Mouse (Mus musculus) mesoderm, embryonic 11.5 days (tissue): ENCODE results near the gene Slamf8.

ENCODE experiments used
- DNase-seq: peaks from one replicate; pipeline ENCODE4 v3.0.0-alpha.2; 2012; ENCODE audit warnings: low read depth, low spot score

Gene Slamf8

DNA sequence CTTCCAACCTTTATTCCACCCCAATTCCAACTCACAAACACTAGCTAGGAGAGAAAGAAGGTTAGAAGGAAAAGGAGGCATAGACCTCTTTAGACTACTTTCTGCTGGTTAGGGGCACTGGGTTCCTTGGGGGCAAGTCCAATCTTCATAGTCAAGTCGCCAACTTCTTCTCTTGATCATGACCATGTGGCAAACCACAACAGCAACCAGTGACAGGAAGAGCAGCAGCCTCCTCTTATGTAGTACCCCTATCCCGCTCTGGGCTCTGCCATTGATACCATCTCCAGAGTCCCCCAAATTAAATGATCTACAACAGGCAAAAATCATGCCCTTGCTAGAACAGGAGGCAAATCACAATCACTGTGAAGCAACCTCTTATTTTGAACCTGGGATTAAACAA, 3.6 kb upstream of the Slamf8 start:
- no peak for DNase-seq

- DNase-seq: no peak
Measured at GRCm38 (mm10) chr1:172593321-172593720, 3.0 kb upstream of the Slamf8 start.

DNA sequence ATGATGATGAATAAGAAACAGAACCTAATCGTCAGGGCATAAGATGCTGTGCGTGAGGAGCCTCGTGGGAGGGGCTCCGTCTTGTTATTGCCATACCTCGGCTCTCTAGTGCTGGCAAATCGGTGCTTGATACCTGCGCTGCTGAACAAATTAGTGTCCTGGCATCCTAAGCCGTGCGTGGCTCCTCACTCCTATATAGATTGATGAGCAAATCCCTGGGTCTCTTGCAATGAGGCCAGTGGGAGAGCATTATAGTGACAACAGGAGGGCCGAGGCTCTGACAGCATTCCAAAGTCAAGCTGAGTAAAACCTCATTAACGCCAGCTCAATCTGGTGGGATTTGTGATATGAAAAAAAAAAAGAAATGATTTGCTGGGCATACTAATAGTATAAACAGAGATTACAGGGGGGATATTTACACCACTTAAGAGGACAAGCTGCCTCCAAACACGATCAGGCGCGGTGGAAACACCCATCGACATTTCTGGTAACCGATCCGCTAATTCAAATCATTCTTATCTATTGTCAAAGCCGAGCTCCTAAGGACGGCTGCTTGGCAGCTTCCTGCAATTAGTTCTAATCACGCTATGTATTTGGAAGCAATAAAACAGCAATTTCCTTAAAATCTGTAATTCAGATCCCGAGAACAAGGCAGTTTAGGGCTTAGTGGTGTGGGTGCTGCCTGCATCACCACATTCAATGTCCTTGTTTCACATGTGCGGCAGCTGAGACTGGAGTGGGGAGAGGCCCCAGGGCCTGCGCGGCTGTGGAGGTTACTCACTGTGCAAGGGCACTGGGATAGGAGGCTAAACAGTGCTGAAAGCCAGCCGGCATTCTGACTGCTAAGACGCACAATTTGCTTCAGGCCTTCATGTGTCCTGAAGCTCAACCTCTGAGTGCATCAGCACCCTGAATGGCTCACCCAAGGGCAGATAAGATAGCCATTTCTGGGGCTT, 4.5 kb downstream of the Slamf8 start:
- no peak for DNase-seq

DNA sequence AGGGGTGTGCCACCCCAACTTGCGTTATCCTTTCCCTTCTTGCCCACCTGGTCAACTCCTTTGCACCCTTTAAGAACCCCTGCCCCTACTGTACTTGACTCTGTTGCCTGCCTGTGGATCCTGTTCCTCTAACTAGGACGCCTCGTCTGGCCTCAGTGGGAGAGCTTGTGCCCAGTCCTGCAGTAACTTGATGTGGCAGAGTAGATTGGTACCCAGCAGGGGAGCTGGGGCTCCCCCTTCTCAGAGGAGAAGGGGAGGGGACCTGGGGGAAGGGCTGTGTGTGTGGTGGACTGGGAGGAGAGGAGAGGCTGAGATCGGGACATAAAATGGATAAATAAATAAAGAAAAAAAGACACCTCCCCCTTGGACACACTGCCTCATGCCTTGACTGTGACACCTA, 5.3 kb downstream of the Slamf8 start:
- no peak for DNase-seq

DNA sequence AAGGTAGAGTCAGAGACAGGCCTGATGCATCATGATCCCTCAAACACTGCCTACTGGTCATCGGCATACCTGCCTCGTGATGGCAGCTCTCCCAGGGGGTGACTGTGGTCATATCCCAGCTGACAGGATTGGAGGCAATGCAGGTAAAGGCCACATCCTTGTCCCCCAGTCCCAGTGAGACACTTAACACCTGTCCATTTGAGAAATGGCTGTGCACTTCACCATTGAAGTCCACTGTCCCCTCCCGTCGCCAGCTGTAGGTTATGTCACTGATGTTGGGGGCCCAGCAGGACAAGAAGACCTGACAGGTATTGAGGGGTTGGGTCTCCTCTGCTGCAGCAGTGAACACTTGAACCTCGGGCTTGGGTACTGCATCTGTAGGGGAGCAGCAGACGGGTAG, 6.1 kb downstream of the Slamf8 start:
- DNase-seq: no peak

- DNase-seq: no peak
Measured at GRCm38 (mm10) chr1:172582436-172582835, 7.9 kb downstream of the Slamf8 start.

DNA sequence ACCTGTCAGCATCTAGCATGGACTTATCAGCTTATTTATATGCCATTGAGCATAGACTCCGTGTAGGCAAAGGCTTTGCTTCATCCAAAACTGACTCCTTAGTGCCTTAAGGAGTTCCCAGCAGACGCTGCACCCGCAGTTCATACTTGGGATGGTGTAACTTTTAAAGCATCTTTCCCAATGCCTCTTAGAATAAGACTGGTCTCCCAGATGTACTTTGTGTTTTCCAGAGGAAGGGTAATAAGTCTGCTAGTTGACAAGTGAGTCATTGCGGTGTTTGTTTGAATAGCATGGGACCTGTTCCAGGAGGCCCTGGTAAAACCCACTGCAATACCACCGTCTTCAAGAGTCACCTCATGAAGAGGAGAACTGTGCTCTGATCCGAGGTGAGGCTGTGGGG, 10.3 kb downstream of the Slamf8 start:
- no peak for DNase-seq

DNA sequence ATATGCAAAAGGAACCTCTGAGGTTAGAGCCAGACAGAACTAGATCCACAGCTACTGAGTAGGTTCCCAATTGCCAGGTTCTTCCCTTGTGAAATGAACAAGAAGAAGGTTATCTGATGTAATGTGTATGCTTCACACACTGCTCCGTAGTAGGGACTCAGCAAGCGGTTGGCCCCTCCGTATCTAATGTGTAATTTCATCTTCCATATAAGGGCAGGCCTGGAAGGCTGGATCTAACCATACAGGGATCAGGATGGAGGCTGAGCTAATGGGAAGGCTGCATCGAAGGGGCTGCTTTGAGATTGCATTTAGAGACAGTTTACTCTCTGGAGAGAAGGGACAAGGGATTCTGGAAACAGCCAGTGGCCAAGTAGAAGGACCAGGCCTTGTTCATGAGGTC, 22.6 kb downstream of the Slamf8 start:
- DNase-seq: no peak

GRCm38 (mm10) chr1:172566131-172566530, 24.2 kb downstream of the Slamf8 start:
- no peak for DNase-seq

- DNase-seq: no peak
Measured at GRCm38 (mm10) chr1:172563465-172563828, 26.9 kb downstream of the Slamf8 start.

DNA sequence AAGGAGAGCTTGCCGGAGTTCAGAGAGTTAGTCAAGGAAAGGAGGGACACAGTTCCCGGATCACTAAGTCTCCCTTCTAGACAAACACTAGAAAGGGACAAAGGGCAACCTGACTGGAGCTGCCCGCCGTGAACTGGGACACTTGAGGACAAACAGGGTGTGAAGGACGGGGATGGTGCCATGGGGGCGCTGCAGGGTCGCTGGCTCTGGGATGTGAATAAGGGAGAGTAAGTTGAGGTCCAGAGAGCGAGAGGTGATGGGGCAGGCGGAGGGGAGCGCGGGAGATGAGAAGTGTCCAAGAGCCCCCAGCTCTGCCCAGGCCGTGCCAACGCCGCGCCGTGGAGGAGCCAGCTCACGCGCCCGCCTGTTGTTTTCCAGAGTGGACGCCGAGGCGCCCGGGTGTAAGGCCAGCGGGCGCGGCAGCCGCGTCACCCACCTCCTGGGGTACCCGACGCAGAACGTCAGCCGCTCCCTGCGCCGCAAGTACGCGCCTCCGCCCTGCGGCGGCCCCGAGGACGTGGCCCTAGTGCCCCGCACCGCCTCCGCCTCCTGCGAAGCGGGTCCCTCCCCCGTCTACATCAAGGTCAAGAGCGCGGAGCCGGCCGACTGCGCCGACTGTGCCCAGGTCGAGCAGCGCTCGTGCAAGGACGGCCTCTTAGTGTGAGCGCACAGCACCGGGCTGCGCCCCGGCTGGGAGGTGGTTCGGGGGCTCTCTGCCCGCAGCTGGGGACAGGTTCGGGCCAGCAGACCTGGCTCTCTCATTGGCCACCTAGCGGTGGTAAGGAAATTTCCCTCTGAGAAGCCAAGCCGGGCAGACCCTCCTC, 27.5 kb downstream of the Slamf8 start:
- DNase-seq: peak; percentile 87

DNA sequence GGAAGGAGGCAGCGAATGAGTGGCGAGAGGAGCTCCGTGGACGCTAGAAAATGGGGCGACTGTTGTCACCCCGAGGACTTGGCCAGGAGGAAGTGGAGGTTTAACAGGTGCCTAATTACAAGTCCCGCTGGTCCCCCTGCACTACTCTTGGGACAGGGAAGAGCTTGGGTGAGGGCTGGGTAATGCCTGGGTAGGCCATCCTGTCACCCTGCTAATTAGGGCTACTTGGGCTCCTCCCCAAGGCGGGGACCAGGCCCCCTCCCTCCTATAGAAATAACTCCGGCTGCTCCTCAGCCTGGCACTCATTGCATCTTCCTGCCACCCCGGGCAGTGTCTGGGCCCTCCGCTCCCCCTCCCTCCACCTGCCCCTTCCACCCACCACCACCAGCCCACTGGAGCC, 34.7 kb downstream of the Slamf8 start, which contains the start of gene Vsig8:
Gene Vsig8 (plus strand): TSS at position 301 of the 400 bp plus-strand sequence.
- no peak for DNase-seq

DNA sequence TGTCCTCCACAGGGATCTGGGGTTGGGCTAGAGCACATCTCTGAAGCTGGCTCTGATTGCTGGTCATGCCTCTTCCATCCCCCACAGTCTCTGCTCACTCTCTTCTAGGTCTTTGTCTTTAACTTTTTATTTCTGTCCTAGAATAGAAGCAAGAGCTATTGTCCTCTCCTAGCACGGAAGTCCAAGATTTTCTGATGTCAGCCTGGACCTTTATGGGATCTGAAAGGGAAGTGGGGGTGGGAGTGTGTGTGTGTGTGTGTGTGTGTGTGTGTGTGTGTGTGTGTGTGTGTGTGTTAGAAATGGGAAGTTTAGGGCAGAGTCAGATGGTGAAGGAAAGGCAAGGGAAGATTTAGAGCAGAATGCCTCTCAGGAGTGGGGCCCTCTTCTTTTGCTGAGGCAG, 37.7 kb downstream of the Slamf8 start:
- no peak for DNase-seq

- DNase-seq: no peak
Measured at GRCm38 (mm10) chr1:172551009-172551408, 39.4 kb downstream of the Slamf8 start.

- no peak for DNase-seq
Measured at GRCm38 (mm10) chr1:172550551-172550951, 39.8 kb downstream of the Slamf8 start.

DNA sequence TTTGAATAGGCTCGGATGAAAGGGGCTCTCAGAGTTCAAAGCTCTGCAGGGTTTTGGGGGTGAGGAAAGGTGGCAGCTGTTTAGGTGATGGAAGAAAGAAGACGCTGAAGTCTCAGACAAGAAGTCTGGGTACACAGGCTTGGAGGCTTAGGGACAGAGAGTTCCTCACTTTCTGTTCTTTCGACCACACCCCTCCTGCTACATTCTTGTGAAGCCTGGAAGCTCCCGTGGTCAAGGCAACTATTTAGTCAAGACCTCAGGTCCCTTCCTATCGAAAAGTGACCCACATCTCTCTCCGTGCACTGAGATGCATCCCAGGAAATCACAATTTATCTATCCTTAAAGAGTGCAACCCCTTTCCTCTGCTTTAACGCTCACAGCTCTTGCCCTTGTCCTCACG, 40.7 kb downstream of the Slamf8 start:
- no peak for DNase-seq

- DNase-seq: no peak
Measured at GRCm38 (mm10) chr1:172549314-172549713, 41.1 kb downstream of the Slamf8 start.

- DNase-seq: no peak
Measured at GRCm38 (mm10) chr1:172548501-172548900, 41.9 kb downstream of the Slamf8 start.

DNA sequence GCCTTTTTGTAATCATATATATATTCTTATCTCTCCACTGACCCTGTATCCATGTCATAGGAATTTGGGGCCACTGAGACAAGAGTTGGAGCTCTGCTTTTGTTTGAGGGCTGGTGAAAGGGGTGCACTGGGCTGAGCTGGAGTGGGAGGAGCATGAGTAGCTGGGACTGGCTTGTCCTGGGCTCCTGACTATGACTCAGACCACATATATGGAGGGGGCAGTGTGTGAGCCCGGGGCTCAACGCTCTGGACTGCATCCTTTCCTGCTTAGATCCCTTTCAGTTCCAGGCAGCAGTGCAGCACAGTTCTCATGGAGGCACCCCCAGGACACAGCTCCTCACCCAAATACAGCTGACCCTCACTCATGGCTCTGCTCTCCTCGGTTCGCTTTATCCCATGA, 44.3 kb downstream of the Slamf8 start:
- DNase-seq: no peak

GRCm38 (mm10) chr1:172540283-172540820, 50.0 kb downstream of the Slamf8 start:
- DNase-seq: no peak

GRCm38 (mm10) chr1:172539827-172540226, 50.5 kb downstream of the Slamf8 start:
- no peak for DNase-seq

DNA sequence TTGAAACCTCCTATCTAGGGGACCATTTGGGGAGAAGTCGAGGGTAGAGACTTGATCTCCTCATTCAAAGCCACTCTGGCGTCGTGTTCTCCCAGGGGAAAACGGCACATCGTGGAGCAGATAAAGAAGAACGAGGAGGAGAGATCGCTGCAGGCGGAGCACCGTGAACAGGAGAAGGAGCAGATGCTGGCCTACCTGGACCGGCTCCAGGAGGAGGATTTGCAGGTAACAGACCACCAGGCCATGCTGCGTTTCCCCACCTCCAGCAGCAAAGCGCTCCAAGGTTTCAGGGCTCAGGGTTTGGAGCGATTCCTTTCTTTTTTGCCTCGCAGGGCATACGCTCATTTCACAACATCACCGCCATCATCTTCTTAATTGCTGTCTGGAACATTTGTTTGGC, 55.3 kb downstream of the Slamf8 start:
- no peak for DNase-seq
